Mouse (Mus musculus): Measurements from ENCODE around the gene Gm1123.

GRCm38 (mm10) chr9:99072538-99072937, 37.0 kb upstream of the Gm1123 start:
- TF ChIP-seq CTCF (IDR thresholded peaks at IDR 0.05; ENCODE audit: low read depth, low read length) = no peak
- TF ChIP-seq GATA1 (IDR thresholded peaks at IDR 0.05; ENCODE audit: borderline replicate concordance, low read length) = no peak
- TF ChIP-seq TAL1 (conservative IDR thresholded peaks at IDR 0.05; ENCODE audit: low read depth, low read length) = no peak
- no peak for TF ChIP-seq GATA2 (IDR thresholded peaks at IDR 0.05; ENCODE audit: borderline replicate concordance, low read depth, low read length)
